Mouse (Mus musculus): ENCODE measurements around the gene Olfr1471.
"Not testable (repeated sequence)": the region's sequence is repeated elsewhere in the genome, so short reads cannot be mapped to it uniquely, and the experiment has no call there.

Gene Olfr1471

DNA sequence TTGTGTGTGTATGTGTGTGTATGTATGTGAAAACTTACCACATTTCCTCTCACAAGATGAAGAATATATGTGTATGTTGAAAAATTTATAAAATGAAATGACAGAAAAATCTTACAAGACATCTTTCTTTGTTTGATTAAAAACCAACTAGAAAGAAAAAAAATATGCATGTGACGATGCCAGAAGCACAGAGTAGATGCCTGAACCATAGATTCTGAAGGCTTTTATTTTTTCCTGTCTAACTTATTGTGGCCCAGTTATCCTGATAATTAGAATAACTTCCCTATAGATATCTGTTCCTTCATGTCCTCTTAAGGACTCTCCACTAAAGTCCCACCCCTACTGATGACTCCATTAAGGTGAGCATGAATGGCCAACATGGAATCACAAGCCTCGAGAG is at the start of gene Olfr1471:
TSS of gene Olfr1471 (plus strand) at position 301 of the 400 bp plus-strand sequence.
- not testable (repeated sequence) for DNase-seq

DNA sequence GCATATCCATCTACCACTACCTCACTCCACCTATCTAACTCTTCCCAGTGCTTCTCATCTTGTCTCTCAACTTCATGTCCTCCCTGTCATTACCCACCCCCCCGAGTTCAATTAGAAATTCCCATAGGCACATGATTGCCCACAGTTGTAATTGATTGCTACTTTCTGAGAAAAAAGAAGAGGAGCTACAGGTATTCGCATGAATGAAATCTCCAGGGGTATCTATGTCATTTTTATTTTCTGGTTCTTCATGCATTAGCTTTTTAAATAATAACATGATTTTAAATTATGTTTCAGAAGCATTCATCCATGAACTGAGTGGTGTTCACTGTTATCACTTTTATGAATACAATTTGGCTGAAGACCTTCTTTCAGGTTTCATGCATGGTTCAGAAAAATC is 35.7 kb upstream of the Olfr1471 start, which contains the start of gene Olfr1469:
TSS of gene Olfr1469 (plus strand) at position 301 of the 400 bp plus-strand sequence.
- no peak for DNase-seq

DNA sequence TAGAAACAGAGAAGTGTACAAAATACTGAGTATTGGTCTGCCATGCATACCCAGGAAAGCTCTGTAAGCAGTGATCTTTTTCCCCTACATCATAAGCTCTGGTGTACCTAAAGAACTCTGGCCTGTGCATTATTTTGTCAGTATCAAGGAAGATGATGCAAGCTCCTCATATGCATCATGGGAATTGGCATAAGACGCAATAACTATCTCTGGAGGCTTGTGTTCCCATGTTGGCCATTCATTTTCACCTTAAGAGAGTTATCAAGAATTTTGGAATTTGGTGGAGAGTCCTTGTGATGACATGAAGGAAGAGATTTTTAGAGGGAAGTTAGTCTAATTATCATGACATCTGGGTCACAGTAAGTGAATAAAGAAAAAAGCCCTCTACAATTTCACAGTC is 12.8 kb downstream of the Olfr1471 start, which contains the start of gene Olfr1472:
TSS of gene Olfr1472 (minus strand) at position 101 of the 400 bp plus-strand sequence.
- DNase-seq: no peak

DNA sequence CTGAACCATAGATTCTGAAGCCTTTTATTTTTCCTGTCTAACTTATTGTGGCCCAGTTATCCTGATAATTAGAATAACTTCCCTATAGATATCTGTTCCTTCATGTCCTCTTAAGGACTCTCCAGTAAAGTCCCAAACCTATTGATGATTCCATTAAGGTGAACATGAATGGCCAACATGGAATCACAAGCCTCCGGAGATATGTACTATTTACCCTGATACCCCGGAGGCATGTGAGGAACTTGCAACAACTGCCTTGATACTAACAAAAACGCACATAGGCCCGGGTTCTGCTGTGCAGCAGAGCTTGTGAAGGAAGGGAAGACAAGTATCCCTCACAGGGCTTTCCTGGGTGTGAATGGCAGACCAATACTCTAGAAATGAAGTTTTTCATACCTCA is 26.1 kb downstream of the Olfr1471 start, which contains the start of gene Olfr1474:
TSS of gene Olfr1474 (plus strand) at position 301 of the 400 bp plus-strand sequence.
- not testable (repeated sequence) for DNase-seq

DNA sequence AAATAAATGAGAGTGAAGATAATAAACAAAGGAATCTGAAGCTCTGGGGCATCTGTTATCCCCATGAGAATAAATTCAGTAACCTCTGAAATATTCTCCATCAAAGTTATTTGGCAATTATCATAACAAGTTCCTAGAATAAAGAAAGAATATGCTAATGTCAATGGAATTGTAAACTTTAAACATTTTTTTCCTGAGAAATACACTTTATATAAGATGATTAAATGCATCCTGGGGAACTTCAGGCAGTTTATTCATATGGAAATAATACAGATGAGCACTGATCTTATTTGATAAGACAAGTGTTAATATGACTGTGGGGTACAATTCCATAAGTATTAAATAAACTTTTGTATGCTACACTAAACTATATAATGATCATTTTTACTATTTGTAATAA is 36.9 kb downstream of the Olfr1471 start, which contains the start of gene Olfr1475:
TSS of gene Olfr1475 (minus strand) at position 101 of the 400 bp plus-strand sequence.
- DNase-seq: no peak

DNA sequence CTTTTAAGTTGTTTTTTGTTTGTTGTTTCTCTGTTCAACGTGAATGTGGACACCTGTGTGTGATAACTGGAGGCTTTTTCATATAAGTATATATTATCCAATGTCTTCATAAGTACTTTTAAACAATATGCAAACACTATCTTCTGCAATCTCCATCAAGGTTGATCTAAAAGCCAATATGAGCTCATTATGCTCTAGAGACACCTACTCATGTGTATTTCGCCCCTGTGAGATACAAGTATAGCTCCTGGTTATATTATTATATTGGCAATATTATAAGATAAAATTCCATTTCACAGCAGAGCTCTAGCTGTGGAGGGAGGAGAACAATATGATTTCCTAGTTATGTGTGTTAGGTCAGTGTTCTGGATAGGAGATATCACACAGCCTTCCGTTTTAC is 57.0 kb downstream of the Olfr1471 start, which contains the start of gene Olfr1477:
TSS of gene Olfr1477 (plus strand) at position 301 of the 400 bp plus-strand sequence.
- no peak for DNase-seq

Data from lung, postnatal 4 days (tissue).